Mouse (Mus musculus): ENCODE results near the gene S1pr4.

S1pr4 gene

DNA sequence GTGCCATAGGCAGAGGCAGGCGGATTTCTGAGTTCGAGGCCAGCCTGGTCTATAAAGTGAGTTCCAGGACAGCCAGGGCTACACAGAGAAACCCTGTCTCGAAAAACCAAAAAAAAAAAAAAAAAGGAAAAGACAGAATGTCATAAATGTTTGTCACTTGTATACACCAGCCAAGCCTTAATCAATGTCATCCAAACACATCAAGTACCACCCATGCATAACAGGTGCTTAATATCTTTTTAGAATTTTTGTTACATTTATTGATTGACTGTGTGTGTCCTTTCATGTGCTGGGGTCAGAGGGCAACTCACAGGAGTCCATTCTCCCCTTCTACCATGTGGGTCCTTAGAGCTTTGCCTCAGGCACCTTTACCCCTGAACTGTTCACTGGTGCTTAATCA, at the start of gene S1pr4:
S1pr4 (minus strand) TSS at position 101 of the 400 bp plus-strand sequence.
- no peak for DNase-seq (ENCODE audit: low spot score)

DNA sequence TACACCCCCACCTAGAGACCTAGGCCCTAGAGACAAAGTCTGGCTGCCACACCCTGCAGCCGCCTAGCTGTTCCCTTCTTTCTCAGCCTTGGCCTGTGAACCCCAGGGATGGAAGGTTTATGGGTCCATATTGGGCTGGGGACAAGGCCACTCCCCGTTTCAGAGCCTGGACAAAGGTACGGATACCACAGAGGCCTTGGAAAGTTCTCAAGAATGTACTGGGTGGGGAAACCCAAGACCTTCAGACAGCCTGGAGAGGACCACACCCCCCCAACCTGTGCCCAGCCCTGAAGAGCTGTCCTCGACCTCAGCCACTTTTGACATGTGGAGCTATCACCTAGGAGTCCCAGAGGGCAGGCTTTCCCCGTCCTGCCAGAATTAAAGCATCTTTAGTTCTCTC, 49.0 kb upstream of the S1pr4 start:
- DNase-seq (ENCODE audit: low spot score) = no peak

DNA sequence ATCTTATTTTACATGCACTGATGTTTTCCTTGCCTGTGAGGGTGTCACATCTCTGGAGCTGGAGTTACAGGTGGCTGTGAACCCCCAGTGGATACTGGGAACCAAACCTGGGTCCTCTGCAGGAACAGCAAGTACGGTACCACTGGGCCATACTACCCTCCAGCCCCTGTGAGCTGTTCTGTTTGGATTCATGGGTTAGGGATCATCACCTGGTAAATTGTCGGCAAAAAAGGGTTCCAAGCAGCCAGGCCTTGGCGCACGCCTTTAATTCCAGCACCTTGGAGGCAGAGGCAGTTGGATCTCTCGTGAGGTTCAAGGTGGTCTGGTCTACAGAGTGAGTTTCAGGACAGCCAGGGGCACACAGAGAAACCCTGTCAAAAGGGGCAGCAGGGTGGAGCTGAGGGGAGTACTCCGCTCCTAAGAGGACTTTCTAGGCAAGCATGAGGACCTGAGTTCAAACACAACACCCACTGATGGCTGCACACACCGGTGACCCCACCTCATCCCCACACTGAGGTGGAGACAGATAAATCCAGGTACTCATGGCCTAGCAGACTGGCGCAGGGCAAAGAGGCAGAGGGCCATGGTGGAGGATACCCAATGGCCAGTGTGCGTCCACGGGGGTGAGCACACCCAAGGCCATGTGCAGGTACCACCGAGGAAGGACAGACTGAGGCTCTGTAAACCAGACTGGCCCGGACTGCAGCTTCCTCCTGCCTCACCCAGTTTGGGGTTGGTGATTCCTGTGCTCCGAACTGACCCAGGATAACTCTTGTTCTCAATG, 47.0 kb upstream of the S1pr4 start:
- no peak for DNase-seq (ENCODE audit: low spot score)

DNA sequence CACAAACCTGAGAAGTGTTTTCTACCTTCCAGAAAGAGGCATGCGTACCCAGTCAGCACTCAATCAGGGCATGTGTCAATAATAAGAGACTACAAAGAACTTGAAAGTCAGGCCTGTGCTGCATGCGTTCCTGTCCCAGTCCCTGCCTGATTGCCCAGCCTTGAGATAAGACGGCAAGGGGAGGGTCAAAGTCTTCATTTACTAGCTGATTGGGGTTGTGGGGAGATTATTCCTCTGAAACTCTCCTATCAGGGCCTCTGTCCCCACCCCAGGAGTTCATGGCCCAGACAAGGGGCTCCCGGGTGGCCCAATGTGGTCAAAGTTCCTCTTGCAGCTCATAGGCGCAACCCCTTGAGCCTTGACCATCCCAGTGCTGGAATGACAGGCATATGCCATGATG, 46.4 kb upstream of the S1pr4 start:
- no peak for DNase-seq (ENCODE audit: low spot score)

DNA sequence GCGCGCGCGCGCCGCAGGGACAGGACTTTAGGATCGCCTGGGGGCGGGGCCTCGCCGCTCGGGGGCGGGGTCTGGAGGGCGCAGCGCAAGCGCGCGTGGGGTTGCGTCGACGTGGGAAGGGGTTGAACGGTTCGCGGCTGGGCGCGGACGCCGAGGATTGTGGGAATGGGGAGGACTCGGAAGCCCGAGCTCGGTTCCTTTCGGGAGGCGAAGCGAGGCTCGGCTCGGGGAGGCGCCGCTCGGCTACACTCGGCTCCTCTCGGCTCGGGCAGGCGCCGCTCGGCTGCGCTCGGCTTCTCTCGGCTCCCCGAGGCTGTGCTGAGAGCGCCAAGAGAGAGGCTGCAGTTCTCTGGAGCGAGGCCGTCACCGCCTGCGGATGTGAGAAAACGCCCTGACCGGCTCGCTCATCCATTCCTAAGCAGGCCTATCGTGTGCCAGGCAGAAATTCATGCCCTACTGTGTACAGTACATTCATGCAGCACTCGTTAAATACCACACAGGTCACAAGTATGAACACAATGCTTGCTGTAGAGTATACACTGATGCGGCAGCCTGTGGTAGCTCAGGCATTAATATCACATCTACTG, 45.3 kb upstream of the S1pr4 start, which contains the start of gene Gna11:
Gna11 (minus strand) TSS at position 30 of the 587 bp plus-strand sequence.
- DNase-seq (ENCODE audit: low spot score) = peak; percentile 100

DNA sequence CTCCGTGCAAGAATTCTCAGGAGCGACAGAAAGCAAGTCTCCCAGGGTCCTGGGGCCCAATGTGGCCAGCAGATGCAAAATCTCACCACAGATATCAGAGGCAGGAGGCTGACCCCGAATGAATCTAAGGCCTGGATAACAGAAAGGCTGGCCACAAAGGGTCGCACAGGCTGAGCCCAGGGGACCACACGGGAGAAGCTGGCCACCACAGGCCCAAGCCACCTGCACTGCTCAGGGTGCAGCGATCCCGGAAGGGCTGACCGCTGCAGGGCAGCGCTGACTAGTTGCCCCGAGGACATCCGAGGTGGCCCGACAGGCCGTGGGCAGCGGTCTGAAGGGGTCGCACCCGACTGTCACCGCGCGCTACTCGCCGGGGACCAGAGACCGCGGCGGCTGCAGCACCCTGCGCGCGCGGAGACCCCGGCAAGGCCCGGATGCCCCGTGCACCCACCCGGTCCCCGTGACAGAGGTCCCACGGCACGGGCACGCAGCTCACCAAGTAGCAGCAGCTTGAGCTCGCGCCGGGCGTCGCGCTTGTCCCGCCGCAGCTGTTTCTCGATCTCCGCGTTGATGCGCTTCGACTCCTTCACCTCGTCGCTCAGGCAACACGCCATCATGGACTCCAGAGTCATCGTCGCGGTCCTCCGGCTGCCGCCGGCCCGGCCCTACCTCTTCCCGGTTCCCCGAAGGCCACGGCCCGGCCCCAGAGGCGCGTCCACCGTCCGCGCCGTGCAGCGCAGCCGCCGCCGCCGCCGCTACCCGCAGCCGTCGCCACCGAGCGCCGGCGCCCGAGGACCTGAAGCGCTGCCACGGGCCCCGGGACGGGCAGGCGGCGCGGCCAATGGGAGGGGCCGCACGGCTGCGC, 44.6 kb upstream of the S1pr4 start:
- no peak for DNase-seq (ENCODE audit: low spot score)

DNA sequence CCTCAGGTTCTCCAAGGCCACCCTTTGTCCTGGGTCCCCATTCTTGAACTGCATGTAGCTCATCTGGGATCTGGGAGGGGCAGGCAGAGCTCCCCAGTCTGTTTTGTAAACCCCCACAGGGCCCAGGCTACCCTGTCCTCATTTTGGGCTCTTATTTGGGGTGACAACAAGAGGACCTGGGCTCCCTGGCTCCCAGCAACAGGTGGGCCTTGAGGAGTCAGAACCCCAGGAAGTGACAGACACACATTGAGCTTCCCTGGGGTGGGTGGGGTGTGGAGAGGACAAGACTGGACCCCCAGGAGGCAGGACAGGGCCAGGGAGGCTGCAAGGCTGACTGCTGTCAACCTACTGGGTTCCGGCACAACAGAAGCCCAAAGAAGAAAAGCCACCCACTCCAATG, 43.7 kb upstream of the S1pr4 start:
- DNase-seq (ENCODE audit: low spot score) = no peak

DNA sequence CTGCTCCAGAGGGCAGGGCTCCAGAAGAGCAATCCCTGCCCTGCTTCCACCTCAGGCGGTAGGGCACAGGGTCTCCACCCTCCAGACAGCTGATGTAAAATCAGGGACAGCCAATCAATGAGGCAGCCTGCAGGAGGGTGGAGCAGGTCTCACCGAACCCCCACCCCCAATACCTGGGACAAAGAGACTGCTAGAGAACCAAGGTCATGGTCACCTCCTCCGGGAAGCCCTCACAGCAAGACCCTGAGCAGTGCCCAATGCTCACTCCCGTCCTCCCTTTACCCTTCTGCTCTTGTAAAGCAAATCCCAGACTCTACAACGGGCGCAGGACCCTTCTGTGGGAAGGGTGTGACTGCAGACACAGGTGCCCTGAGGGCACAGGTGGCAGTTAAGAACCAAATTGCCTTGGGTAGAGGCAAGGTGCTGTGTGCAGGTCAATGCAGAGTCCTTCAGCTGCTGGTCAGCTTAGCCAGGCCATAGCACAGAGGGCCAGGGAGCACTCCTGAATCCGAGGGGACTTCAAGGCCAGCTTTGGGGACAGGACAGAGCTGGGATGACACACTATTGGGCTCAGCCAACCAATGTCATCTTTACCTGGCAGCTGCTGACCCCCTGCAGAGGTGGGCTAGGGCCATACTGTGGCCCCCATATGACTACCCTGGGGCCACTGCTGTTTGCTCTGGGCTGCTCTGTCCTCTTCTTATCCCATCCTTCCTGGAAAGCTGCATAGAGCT, 43.0 kb upstream of the S1pr4 start:
- DNase-seq (ENCODE audit: low spot score) = no peak

DNA sequence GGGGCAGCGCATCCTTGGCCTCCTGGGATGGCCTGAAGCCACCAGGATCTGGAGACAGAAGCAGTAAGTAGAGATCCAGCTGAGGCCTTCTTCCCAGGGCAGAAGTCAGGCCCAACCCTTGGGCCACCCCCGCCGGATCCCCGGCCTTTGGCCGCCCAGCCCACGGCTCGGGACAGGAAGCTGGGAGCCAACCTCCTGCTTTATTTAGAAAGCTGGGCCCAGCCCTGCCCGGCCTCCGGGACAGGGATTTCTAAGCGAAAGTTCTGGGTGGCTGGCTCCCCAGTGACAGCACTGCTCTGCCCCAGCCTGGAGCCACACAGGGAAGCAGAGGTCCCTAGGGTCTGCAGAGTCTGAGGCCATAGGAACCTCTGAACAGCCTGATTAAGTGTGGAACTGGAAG, 41.9 kb upstream of the S1pr4 start:
- peak; percentile 42 for DNase-seq (ENCODE audit: low spot score)

DNA sequence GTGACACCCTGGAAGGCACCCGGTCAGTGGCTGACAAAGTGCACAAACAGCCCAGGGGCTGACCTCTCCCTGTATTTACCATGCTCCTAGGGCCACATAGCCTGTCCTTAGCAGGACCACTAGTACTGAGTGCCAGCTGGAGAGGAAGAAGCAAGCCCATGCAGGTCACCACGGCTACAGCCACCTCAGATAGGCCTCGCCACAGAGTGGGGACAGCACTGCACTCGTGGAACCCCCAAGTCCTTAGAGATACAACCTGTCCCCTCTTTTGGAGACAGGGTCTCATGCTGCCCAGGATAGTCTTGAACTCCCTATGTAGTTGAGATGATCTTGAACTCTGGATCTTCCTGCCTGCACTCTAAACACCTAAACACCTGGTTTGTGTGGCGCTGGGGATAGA, 41.4 kb upstream of the S1pr4 start:
- DNase-seq (ENCODE audit: low spot score) = no peak

DNA sequence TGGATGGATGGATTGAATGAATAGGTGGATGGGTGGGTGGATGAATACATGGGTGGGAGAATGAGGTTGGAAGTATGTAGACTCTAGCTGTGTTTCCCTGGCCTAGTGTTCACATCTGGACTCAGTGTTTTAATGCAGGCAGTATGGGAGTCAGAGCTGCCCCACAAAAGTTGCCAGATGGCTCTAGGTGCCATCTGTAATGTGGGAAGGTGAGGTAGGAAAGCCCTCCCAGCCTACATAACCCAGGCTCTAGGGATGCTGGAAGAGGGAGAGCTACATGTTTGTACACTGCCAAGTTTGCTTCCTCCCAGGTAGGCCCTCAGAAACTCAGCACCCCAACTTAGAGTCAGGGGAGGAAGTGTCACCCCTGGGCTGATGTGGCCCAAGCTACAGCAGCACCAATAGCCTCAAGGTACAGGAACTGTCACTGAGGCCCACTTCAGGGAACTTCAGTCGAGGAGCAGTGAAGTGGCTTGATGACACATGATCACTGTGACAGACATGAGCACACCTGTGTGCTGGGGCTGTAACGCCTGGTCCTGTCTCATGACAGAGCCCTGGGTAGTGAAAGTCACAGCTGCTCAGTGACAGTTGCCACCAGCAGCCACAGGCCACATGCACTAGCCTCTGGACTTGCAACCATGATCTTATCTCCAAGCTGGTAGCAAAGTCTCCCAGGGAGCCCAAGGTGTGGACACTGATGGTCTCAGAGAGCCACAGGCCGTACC, 38.6 kb upstream of the S1pr4 start:
- DNase-seq (ENCODE audit: low spot score) = no peak

DNA sequence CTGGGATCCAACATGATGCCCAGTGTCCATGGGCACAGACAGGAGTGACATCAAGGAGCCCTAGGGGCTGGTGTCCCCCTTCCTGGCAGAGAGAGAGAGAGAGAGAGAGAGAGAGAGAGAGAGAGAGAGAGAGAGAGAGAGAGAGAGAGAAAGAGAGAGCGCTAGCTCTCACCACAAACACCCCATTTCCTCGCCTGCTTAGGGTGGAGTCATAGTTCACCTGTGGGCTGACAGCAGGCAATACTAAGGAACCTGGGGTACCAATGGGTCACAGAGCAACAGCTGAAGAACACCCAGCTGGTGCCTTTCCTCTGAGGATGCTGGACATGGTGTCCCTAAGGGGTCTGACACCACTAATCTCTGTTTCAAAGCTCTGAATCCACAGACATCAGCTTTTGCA, 37.5 kb upstream of the S1pr4 start:
- DNase-seq (ENCODE audit: low spot score) = no peak

DNA sequence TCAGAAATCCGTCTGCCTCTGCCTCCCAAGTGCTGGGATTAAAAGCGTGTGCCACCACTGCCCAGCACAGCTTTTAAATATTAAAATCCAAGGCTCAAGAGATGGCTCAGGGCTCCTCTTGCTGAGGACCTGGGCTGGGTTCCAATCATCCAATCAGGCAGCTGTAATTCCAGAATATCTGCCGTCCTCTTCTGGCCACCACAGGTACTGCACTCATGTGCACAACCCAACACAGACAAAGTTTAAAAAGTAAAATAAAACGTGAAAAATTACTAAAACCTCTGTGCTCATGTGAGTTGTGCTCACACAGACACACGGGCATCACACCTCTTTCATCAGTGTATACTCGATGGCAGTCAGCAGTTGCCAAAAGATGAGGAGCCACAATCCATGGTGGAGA, 36.8 kb upstream of the S1pr4 start:
- no peak for DNase-seq (ENCODE audit: low spot score)

DNA sequence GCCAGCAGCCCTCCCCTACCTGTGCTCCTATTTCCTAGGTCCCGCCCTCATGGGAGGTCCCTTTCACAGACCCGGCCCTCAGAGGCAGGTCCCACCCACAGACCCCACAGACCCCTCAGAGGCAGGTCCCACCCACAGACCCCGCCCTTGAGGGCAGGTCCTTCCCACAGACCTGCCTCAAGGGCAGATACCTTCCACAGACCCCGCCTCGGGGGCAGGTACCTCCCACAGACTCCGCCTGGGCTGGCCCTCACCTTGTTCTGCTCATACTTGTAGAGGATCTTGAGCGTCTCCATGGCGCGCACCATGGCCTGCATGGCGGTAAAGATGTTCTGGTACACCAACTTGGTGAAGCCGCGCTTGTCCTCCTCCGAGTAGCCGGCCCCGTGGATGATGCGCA, 34.9 kb upstream of the S1pr4 start:
- DNase-seq (ENCODE audit: low spot score) = no peak

DNA sequence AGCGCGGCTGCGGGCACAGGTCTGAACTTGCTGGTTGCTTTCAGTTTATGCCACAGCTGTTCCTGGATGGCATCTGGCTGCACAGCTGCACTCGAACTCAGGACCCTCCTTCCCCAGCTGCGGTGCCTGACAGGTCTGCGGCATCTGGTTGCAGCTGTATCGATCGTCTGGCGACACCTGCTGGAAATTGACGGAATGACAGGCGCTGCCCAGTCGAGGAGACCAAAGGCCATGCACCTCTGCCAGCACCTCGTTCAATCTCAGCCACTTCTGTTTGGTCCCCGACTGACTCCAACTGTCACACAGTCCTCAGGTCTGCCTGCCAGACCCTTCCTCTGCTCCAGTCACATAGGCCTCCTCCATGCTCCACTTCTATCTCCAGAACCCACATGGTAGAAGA, 26.8 kb upstream of the S1pr4 start:
- peak; percentile 75 for DNase-seq (ENCODE audit: low spot score)

DNA sequence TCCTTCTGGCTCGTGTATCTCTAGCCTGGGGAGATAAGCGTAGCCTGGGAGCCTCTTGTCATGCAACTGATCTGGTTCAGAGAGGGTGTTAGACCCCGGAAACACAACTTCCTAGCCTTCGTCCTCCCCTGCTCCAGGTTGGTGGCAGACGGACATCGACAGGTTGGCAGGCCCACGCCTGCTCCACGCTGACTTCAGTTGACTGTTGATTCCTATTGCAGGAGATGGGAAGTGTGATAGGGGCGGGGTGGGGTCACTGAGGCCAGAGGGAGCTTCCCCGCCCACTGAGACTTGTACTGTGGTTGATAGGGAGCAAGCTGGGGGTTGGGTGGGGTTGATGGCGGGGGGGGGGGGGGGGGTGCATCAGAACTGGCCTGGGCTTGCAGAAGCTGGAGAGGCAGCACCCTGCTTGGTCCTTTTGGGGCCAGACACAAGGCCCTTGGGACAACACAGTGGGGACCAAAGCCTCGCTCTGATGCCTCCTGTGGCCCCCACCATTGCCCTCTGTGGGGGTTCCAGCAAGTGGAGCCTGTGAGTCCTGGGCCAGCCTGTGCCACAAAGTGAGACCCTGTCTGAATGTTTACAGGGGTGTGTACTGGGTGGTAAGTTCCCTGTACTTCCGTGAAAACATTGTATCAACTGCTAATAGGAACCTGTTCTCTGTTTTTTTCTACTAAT, 25.2 kb upstream of the S1pr4 start:
- no peak for DNase-seq (ENCODE audit: low spot score)

DNA sequence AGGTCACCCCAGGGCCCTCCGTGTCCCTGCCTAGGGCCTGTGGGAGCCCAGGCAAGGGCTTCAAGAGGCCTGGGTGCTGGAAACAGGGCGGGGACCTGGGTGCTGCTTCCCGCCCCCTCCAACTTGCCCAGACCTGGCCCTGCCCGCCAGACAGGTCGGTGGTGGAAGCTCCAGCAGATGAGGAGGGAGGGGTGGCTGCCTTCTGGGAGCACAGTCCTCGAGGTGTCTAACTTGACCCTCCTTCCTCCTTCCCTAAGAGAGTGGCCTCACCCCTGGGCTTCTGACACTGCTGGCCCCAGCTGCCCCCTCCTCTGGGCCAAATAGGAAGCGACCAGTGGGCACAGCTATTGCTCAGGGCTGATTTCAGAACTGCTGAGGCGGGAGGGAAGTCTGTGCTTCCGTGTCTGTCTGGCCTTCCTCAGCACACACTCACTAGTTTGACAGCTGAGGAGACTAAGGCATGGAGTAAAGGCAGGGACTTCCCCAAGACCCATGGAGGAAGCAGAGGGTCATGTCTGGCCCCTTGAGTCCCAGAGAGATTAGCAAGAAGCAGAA, 24.2 kb upstream of the S1pr4 start, which contains the start of gene Gna15:
Gna15 (minus strand) TSS at position 175 of the 555 bp plus-strand sequence.
- no peak for DNase-seq (ENCODE audit: low spot score)

DNA sequence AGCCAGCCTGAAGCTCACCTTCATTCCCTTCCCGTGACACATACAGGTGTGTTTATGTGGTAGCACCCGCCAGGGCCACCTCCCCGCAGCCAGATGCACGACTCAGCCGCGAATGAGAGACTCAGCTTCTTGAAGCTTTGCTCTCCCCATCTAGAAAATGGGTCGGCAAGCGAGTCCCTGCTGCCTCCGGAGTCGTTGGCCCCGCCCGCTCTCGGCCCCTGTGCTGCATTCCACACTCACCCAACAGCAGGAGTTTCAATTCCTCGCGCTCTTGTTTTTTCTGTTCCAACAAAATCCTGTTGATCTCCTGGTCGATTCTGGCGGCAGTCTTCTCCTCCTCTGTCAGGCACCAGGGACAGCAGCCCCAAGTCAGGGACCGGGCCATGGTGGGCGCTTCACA, 23.6 kb upstream of the S1pr4 start:
- no peak for DNase-seq (ENCODE audit: low spot score)

DNA sequence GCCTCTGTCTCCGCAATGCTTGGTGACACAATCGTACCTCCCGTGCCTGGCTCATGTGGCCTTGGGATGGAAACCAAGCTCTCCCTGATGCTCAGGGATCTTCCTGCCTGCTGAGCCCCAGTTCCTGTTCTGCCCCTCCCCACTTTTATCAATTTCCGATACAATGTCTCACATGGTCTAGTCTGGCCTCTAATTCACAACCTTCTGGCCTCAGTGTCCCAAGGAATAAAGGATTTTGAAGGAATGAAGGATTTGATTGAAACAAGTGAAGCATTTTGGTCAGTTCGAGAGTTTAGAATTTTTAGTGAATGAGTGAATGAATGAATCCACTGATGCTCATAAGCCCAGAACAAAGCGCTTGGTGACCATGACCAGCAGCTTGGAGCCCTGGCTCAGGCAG, 23.2 kb upstream of the S1pr4 start:
- DNase-seq (ENCODE audit: low spot score) = no peak

DNA sequence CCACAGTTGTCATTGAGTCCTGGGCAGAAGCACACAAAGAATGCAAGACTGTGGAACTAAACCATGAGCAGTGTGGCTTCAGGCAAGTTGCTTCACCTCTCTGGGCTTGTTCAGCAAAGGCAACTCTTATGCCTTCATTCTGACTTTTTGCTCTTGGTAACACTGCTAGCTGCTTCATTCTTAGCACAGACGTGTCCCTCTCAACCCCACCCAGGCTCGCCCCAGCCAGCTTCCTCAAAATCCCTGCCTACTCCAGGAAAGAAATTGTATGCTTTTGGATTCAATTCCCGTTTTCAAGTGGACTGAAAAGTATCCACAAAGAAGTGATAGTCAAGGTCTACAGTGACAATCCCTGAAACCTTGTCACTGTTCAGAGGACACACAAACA, 20.0 kb upstream of the S1pr4 start:
- DNase-seq (ENCODE audit: low spot score) = no peak
